Mouse (Mus musculus) megakaryocyte progenitor cell, adult 5-6 weeks (primary cell): Measurements from ENCODE around the gene 4931417E11Rik. TPM values are rescaled to one million over a fixed set of nuclear protein-coding genes. Genes with fewer than 3 reads are reported as not detected.

Experiments used
- ATAC-seq: replicated peaks from 2 replicates; pipeline ENCODE4 v1.8.0; 2016; ENCODE audit warnings: mild to moderate bottlenecking, moderate TSS enrichment, inconsistent platforms; ENCODE audit not compliant: poor library complexity
- total RNA-seq, 2 experiments: library from RNA; stranded (forward) in 1 of 2; stranded (reverse) in 1 of 2; fragments of 157-497, 149-512 nt in 1 of 2; fragments of 200-1000 nt in 1 of 2; gene quantifications; 2 replicates each; pipeline versions ENCODE4 v1.2.3 to v1.2.4; 2015 to 2017

Gene 4931417E11Rik
- total RNA-seq (2015) (not detected in 2 replicates), total RNA-seq (2017) (not detected in 2 replicates)

DNA sequence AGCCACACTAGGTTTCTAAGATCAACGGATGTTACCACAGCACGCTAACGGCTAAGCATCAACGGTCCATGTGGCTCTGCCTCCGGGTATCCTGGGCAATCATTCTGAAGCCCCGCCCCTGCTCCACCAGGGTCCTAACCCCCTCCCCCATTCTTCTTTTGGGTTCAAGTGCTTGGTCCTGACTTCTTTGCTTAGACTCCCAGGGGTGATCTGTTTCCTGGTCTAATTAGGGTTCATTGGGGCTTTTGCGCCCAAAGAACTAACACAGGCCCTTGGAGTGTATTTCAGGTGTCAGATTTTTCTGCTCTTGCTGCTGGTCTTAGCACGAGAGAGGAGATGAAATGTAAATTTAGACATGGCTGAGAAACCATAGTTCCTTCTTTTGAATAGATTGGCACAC lies at the start of gene 4931417E11Rik:
TSS of gene 4931417E11Rik (minus strand) at position 101 of the 400 bp plus-strand sequence.
- no peak for ATAC-seq

GRCm38 (mm10) chr6:73517818-73518396 lies 48.4 kb upstream of the 4931417E11Rik start:
- peak; percentile 44; the same call in 1 of the 2 replicates for ATAC-seq

DNA sequence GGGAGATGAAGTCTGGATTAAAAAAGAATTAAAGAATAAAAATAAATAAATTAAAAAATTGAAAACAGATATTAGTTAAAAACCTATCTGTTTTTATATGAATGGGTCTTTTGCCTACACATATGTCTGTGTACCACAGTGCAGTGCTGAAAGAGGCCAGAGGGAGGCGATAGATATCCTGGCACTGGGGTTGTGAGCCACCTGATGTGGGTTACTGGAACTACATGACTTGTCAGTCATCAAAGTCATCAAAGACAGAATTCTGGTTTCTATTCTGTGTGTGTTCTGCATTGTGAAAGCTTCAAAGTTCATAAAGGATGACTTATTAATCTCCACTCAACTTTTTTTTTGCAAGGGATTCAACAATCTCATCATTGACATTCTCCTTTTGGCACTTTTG lies 43.4 kb upstream of the 4931417E11Rik start:
- no peak; the same call in 1 of the 2 replicates for ATAC-seq

DNA sequence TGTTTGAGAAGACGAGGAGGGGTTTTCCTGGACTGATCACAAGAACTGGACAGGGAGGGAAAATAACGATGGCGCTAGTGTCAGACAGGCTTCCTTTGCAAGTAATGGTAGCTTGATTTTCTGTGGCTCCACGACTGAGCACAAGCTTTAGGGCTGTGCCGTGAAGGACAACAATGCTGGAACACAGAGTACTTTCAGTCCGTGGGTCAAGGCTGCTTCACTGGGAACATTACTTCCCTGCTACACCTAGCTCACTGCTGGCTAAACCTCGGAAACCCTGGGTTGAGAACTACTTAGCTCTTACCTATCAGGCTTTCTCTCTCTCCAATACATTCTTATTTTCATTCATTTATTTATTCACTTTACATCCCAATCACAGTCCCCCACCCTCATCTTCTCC lies 30.2 kb upstream of the 4931417E11Rik start:
- ATAC-seq = no peak

DNA sequence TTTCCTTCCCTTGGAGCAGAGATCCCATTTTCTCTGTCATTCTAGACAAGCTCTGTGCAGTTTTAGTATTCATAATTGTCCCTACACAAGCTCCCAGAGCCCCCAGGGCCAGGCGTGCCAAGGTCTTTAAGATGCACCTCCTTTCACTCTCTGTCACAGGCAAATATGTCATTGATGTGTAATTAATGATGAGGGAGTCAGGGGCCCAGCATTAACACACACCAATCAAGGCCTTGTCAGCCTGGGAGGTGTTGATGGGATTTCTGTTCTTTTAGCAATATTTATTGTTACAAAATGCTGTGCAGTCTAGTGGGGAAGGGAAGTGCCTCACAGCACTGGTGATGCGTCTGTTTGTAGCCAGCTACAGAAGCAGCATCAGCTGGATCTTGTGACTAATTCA lies 27.9 kb upstream of the 4931417E11Rik start:
- ATAC-seq = no peak

GRCm38 (mm10) chr6:73490524-73490923 lies 21.1 kb upstream of the 4931417E11Rik start:
- no peak for ATAC-seq

DNA sequence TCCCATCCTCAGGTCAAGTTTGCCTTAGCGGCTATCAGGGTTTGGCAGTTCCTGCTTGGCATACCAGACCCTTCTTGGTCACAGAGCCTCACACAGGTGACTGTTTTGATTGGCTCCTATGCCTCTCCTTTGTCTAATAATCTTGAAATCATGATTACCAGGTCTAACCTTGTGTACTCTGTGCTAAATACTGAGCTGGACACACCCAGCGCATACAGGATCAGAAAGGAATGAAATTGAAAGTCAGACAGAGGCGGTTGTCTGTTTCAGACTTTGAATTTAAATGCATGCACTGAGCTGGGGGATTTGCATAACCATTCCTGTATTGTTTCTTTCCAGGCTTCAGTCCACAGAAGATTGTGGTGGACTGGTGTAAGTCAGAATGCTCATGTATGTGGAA lies 16.1 kb upstream of the 4931417E11Rik start:
- no peak for ATAC-seq

DNA sequence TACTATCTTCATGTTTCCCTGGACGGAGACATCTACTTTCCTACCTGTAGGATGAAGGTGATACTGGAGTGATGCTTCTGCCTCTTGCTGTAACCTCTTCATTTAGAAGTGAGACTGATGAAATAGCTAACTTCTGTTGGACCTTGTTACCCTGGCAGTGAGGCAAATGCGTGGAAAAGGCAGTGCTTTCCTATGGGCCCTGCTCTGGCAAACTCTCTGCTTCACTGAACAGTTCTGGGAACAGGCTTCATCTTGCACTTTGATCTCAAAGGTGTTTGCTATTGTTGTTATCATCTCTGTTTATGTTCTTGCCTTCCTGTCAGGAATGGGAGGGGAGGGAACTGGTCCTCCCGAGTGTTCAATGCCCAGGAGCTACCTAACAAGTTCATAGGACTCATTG lies 3.4 kb downstream of the 4931417E11Rik start:
- no peak for ATAC-seq

DNA sequence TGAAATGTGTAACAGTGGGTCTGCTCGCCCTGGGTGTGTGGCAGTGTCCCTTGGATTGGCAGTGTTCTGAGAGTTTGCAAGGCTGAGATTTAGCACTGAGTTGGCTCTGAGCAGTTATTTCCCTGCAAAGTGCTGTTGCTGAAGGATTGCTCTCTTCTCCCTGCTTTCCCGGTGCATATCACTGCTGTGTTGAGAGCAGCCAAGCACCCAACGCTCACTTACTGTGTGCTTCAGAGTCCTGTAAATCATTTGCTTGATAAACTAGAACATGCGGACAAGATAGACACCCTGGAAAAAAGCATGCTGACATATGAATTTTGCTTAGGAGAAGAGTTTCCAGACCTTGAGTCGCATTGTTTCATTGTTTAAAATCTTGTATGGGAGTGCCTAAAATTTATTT lies 6.9 kb downstream of the 4931417E11Rik start:
- ATAC-seq = no peak

DNA sequence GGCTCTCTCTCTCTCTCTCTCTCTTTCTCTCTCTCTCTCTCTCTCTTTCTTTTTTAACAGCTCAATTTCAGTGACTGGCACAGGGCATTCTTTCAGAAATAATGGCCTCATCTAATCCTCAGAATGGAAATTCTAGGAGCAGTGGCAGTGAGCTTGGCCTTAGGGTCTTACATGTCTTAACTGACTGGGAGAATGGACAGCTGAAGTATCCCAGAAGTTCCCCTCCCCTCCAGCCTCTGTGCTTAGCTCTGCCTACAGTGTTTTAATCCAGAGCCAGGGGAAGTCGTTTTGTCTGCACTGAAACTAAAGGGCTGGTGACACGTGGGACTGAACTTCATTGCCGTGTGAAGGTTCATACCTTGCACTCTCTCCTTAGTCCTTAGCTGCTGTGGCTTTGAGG lies 35.6 kb downstream of the 4931417E11Rik start:
- no peak for ATAC-seq

DNA sequence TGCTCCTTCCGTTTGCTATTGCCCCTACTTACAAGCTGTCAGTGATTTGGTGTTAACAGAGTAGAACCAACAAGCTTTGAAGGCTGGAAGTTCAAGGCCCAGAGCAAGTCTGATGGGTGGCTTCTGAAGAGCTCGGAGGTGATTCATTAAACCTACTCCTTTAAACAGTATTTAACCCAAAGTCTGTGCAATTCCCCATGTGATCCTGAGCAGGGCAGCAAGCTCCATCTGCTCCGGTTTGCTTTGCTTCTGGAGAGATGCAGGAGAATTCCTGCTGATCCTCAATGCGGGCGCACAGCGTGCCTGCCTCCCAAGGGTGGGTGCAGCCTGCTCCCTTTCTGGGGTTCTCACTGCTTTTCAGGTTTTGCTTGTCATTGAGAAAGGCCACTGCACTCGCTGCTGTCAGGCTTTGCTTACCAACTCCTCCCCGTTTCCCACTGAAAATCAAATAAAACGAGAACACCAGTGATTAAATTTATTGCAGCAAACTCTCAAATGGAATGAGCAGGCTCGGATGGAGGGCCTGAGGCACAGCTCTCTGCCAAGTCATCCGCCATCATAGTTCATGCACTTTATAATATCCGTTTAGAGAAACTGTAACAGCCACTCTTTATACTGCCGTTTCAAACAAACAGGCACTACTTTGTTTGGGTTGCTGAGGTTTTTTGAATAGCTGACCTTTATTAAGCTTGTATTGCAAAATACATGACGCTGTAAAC lies 40.7 kb downstream of the 4931417E11Rik start:
- ATAC-seq = no peak

DNA sequence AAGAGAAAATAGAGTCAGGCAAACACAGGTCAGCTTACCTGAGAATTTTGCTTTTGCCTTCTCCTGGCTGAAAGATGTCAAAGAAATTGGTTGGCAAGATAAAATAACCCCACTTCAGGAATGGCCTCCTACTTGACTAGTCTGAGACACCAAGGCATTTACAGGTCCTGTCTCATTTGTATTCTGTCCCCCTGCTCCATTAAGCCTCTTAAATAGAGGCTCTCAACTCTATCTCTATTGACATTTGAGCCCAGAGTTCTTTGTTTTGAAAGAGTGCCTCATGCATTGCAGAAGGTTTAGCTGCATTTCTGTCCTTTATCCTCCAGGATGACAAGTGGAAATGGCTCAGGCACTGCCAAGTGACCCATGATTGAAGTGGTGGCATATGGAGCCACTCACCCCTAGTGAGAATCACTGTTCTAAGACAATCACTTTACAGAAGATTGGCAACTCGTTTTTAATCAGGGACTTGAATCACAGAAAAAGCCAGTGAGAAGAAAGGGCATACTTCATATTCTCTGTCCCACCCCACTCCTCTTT lies 42.1 kb downstream of the 4931417E11Rik start:
- ATAC-seq = no peak

Other genes starting within 250 kb of the 4931417E11Rik start
- 0.02 and 0.05 TPM in 2 replicates for gene Dnah6, start 248.0 kb downstream of the 4931417E11Rik start, total RNA-seq (2015)
- 0.04 TPM in 1 of 2 replicates, not detected in the other for gene Dnah6, start 248.0 kb downstream of the 4931417E11Rik start, total RNA-seq (2017)
- gene Suclg1, start 221.3 kb downstream of the 4931417E11Rik start, total RNA-seq (2015) = 167 and 175 TPM in 2 replicates
- 121 and 123 TPM in 2 replicates for gene Suclg1, start 221.3 kb downstream of the 4931417E11Rik start, total RNA-seq (2017)